Mouse (Mus musculus) stomach, postnatal 0 days (tissue): ENCODE results near the gene Fnbp4. TPM values are rescaled to one million over a fixed set of nuclear protein-coding genes. Genes with fewer than 3 reads are reported as not detected.

Experiments
- ATAC-seq: fragments of 200-750 bp; cut with Nextera tagmentation; 2 replicates; pipeline ENCODE4 v1.8.0; 2017; ENCODE audit not compliant: low FRiP score, low TSS enrichment
- DNase-seq: peaks from one replicate; pipeline ENCODE4 v3.0.0-alpha.2; 2016; ENCODE audit warnings: low spot score
- H3K27ac ChIP-seq: fragments of 300-500 bp; sonication (generic); replicated peaks from 2 replicates; pipeline ENCODE4 v1.5.1; 2014; ENCODE audit warnings: mild to moderate bottlenecking, control low read depth
- H3K27me3 ChIP-seq: fragments of 300-500 bp; sonication (generic); 2 replicates; pipeline ENCODE4 v1.6.1; 2014; ENCODE audit warnings: low read length; ENCODE audit not compliant: control insufficient read depth, insufficient read depth
- H3K36me3 ChIP-seq: fragments of 300-500 bp; sonication (generic); 2 replicates; pipeline ENCODE4 v1.6.1; 2014; ENCODE audit warnings: low read length, mixed read lengths; ENCODE audit not compliant: control insufficient read depth, insufficient read depth
- H3K4me1 ChIP-seq: fragments of 300-500 bp; sonication (generic); replicated peaks from 2 replicates; pipeline ENCODE4 v1.6.1; 2014; ENCODE audit warnings: antibody characterized with exemption; ENCODE audit not compliant: control insufficient read depth, insufficient read depth
- H3K4me2 ChIP-seq: fragments of 300-500 bp; sonication (generic); replicated peaks from 2 replicates; pipeline ENCODE4 v1.6.1; 2014; ENCODE audit warnings: low read depth, mild to moderate bottlenecking, control low read depth, moderate library complexity
- H3K4me3 ChIP-seq: fragments of 300-500 bp; sonication (generic); 2 replicates; pipeline ENCODE4 v1.5.1; 2014; ENCODE audit warnings: low read depth, low read length, control low read depth
- H3K9ac ChIP-seq: fragments of 300-500 bp; sonication (generic); 2 replicates; pipeline ENCODE4 v1.6.1; 2014; ENCODE audit warnings: mild to moderate bottlenecking, low read length, control low read depth, mixed read lengths
- H3K9me3 ChIP-seq: fragments of 300-500 bp; sonication (generic); 2 replicates; pipeline ENCODE4 v1.6.1; 2016; ENCODE audit warnings: low read length; ENCODE audit not compliant: control insufficient read depth
- CTCF ChIP-seq: IDR thresholded peaks from 2 replicates; pipeline ENCODE4 v1.5.1; 2016; ENCODE audit warnings: antibody characterized with exemption, low read depth, mild to moderate bottlenecking, moderate library complexity
- EP300 ChIP-seq: optimal IDR thresholded peaks from 2 replicates; pipeline ENCODE3; 2016; ENCODE audit warnings: antibody characterized with exemption
- WGBS: fragments of 180-500 bp; shearing (Covaris S2); extraction: QIAGEN DNeasy Blood & Tissue Kit; methylation state at CpG from one replicate; pipeline ENCODE4 v1.1.7; 2014; 5-methylcytosine and 5-hydroxymethylcytosine counted together
- polyA plus RNA-seq: library from polyadenylated mRNA; unstranded; fragments of >200 nt; fragmentation: Nextera tagmentation; extraction: Ambion mirVana; gene quantifications from 2 replicates; pipeline ENCODE4 v1.2.1, GENCODE M21; 2015

The Fnbp4 gene
- polyA plus RNA-seq, 1 experiment from 2014 or later, result 26.3 TPM

DNA sequence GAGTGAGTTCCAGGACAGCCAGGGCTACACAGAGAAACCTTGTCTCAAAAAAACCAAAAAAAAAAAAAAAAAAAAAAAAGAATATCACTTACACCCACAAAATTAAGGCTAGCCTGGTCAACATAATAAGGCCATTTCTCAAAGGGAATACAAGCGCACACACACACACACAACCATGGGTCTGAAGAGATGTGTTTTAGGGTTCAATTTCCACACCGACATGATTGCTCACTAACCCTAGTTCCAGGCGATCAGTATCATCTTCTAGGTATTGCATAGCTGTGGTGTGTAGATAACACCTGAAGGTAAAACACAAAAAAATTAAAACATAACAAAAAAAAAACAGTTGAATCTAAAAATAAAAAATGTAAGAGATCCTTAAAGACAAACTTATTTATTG is 18.4 kb upstream of the Fnbp4 start:
- ATAC-seq (no peak), DNase-seq (no peak)
- Histone ChIP-seq H3K27me3 (no peaks in the 10 kb centered on the region), H3K4me2 (no peak overlapping the region), H3K9me3 (no peaks in the 10 kb centered on the region), H3K27ac (no peak overlapping the region), H3K36me3 (peaks cover 21% of the 10 kb centered on the region), H3K9ac (no peak overlapping the region), H3K4me1 (no peaks in the 10 kb centered on the region), H3K4me3 (no peak overlapping the region)
- TF ChIP-seq EP300 (no peak), CTCF (no peak)
- 91% methylated on average over 3 of the region's 3 CpGs for WGBS

DNA sequence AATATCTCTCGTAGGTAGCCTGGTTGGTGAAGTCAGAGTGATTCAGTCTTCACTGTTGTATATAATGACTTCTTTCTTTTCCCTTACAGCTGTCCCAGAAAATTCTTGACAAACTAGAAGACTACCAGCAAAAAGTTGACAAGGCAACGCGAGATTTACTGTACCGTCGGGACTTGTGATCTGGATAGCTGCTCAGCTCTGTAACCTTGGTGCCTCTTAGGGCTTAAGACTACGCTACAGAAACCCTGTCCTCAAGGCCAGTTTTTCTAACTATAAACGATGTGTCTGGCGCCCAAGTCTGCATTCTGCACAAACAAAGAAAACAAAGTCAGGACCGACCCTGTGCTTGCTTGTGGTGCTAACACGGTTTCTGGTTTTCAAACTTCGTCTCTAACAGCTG is 9.8 kb upstream of the Fnbp4 start:
- Histone ChIP-seq H3K36me3 (peaks cover 19% of the 10 kb centered on the region; the same call in 1 of the 2 replicates), H3K4me3 (no peak overlapping the region), H3K27me3 (no peaks in the 10 kb centered on the region), H3K27ac (no peak overlapping the region), H3K9me3 (no peaks in the 10 kb centered on the region), H3K9ac (no peak overlapping the region), H3K4me2 (no peak overlapping the region), H3K4me1 (no peaks in the 10 kb centered on the region)
- DNase-seq, result no peak
- TF ChIP-seq EP300, result no peak
- TF ChIP-seq CTCF, result no peak
- ATAC-seq, result no peak
- WGBS, result 91% methylated on average over 11 of the region's 11 CpGs

DNA sequence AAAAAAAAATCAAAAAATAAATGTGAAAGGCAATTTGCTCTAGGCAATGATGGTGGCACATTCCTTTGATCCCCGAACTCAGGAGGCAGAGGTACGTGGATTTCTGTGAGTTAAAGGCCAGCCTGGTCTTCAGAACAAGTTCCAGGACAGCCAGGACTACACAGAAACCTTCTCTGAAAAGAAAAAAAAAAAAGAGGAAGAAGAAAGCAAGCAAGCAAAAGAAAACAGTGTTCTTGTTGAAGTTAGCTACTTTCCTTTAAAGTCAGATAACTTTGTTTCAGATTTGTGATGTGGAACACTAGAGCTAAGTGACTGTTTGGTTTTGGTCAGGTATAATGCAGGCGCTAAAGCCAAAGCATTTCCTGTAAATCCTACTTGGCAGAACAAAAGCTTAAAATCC is 6.4 kb upstream of the Fnbp4 start:
- Histone ChIP-seq H3K4me2 (no peak overlapping the region), H3K9ac (no peak overlapping the region), H3K9me3 (no peaks in the 10 kb centered on the region), H3K36me3 (peaks cover 13% of the 10 kb centered on the region; the same call in 1 of the 2 replicates), H3K27ac (no peak overlapping the region), H3K27me3 (no peaks in the 10 kb centered on the region), H3K4me3 (no peak overlapping the region), H3K4me1 (no peaks in the 10 kb centered on the region)
- DNase-seq, result no peak
- 77% methylated on average over 3 of the region's 3 CpGs for WGBS
- ATAC-seq, result no peak
- no peak for TF ChIP-seq CTCF
- no peak for TF ChIP-seq EP300

DNA sequence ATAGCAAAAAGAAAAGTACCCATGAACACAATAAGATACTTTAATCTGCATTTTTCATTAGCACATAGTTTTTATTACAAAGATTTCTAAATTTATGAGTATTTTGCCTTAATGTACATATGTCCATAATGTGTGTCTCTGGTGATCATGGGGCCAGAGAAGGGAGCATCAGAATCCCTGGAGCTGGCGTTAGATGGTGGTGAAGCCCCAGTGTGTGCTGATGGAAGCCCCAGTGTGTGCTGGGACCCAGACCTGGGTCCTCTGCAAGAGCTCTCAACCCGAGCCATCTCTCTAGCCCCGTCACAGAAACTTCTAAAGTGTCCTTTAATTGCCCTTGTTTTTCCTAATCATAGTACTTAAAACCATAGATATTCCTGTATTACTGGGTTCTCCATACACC is 5.8 kb upstream of the Fnbp4 start:
- H3K4me3 ChIP-seq, result no peak overlapping the region
- DNase-seq, result no peak
- no peak for TF ChIP-seq EP300
- TF ChIP-seq CTCF, result no peak

DNA sequence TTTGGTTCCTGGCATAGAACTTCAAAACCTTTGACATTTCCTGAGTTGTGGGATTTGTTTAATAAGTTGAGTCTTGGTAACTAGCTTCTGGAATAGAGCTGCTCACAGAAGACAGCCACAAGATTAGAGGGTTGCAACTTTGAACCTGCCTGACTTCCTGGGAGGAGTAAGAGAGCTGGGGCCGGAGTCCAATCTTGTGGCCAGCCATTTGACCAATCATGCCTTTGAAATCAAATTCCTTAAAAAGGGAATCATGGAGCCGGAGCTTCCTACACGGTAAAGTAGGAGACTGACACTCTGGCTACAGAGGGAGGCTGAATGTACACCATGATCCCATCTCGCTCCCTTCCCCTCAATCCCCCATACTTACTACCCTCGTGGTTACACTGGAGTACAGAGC is 5.2 kb upstream of the Fnbp4 start:
- Histone ChIP-seq H3K4me2 (no peak overlapping the region), H3K9me3 (no peaks in the 10 kb centered on the region), H3K36me3 (peaks cover 8% of the 10 kb centered on the region; the same call in 1 of the 2 replicates), H3K4me3 (no peak overlapping the region), H3K4me1 (no peaks in the 10 kb centered on the region), H3K27ac (no peak overlapping the region), H3K9ac (no peak overlapping the region), H3K27me3 (no peaks in the 10 kb centered on the region)
- TF ChIP-seq CTCF (no peak), EP300 (no peak)
- 83% methylated on average over 5 of the region's 5 CpGs for WGBS
- ATAC-seq (no peak), DNase-seq (no peak)

More for the DNA sequence above, 5.8 kb upstream of the Fnbp4 start:
- no peaks in the 10 kb centered on the region for H3K27me3 ChIP-seq
- no peak overlapping the region for H3K27ac ChIP-seq
- H3K9me3 ChIP-seq, result no peaks in the 10 kb centered on the region
- ATAC-seq, result no peak
- no peaks in the 10 kb centered on the region for H3K4me1 ChIP-seq
- 97% methylated on average over 3 of the region's 3 CpGs for WGBS
- H3K4me2 ChIP-seq, result no peak overlapping the region
- H3K9ac ChIP-seq, result no peak overlapping the region
- H3K36me3 ChIP-seq, result peaks cover 13% of the 10 kb centered on the region; the same call in 1 of the 2 replicates

DNA sequence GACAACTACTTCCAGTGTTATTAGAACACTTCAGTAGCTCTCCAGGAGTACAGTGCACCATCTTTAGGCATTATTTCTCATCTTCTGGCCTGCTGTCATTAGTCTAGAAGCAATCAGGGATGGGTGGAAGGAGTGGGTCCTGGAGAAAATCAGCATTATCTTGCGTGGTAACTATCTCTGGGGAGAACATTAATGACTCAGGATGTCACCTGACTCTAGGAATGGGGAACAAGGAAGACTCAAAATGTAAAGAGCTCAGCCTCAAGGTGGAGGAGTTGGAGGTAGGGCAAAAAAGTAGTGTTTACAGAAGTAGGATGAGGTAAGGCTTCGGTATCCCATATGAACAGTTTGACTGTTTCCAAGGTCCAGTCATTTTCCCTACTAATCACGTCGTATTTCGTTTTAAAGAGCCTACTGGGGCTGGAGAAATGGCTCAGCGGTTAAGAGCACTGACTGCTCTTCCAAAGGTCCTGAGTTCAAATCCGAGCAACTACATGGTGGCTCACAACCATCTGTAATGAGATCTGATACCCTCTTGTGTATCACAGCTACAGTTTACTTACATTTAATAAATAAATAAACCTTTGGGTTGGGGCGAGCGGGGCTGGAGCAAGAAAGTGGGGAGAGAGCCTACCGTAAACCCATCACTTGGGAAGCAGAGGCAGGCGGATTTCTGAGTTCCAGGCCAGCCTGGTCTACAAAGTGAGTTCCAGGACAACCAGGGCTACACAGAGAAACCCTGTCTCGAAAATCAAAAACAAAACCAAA is 701 bp upstream of the Fnbp4 start:
- ATAC-seq, result no peak
- no peak for TF ChIP-seq CTCF
- TF ChIP-seq EP300, result no peak
- peak overlapping the region; percentile 31; the same call in 1 of the 2 replicates for H3K9ac ChIP-seq

More for the DNA sequence above, 701 bp upstream of the Fnbp4 start:
- no peak for DNase-seq
- H3K4me3 ChIP-seq, result peak overlapping the region; percentile 92
- H3K27ac ChIP-seq, result peak overlapping the region; percentile 90
- no peaks in the 10 kb centered on the region for H3K9me3 ChIP-seq
- WGBS, result 62% methylated on average over 12 of the region's 12 CpGs
- no peaks in the 10 kb centered on the region for H3K27me3 ChIP-seq
- H3K36me3 ChIP-seq, result peaks cover 2% of the 10 kb centered on the region; the same call in 1 of the 2 replicates
- H3K4me2 ChIP-seq, result peak overlapping the region; percentile 45
- H3K4me1 ChIP-seq, result peaks cover 4% of the 10 kb centered on the region; the same call in 1 of the 2 replicates
